Mouse (Mus musculus) midbrain, embryonic 13.5 days (tissue): Measurements from ENCODE around the gene Zfp978. TPM values are rescaled to one million over a fixed set of nuclear protein-coding genes. Genes with fewer than 3 reads are reported as not detected.
"Not testable (repeated sequence)": the region's sequence is repeated elsewhere in the genome, so short reads cannot be mapped to it uniquely, and the experiment has no call there.

Experiments
- ATAC-seq: fragments of 200-750 bp; cut with Nextera tagmentation; 2 replicates; pipeline ENCODE4 v1.8.0; 2017; ENCODE audit warnings: mild to moderate bottlenecking, moderate TSS enrichment, moderate library complexity
- H3K27ac ChIP-seq: fragments of 300-500 bp; sonication (generic); 2 replicates; pipeline ENCODE4 v1.5.1; 2015; ENCODE audit warnings: inconsistent platforms, mild to moderate bottlenecking, moderate library complexity
- H3K27me3 ChIP-seq: fragments of 300-500 bp; sonication (generic); 2 replicates; pipeline ENCODE4 v1.6.1; 2015; ENCODE audit warnings: mild to moderate bottlenecking, inconsistent platforms
- H3K36me3 ChIP-seq: fragments of 300-500 bp; sonication (generic); 2 replicates; pipeline ENCODE4 v1.6.1; 2015; ENCODE audit warnings: mild to moderate bottlenecking, inconsistent platforms
- H3K4me1 ChIP-seq: fragments of 300-500 bp; sonication (generic); replicated peaks from 2 replicates; pipeline ENCODE4 v1.6.1; 2015; ENCODE audit warnings: inconsistent platforms
- H3K4me2 ChIP-seq: fragments of 300-500 bp; sonication (generic); replicated peaks from 2 replicates; pipeline ENCODE4 v1.6.1; 2015; ENCODE audit warnings: moderate library complexity, mild to moderate bottlenecking, inconsistent platforms
- H3K4me3 ChIP-seq: fragments of 300-500 bp; sonication (generic); replicated peaks from 2 replicates; pipeline ENCODE4 v1.5.1; 2015; ENCODE audit warnings: mild to moderate bottlenecking, inconsistent platforms
- H3K9ac ChIP-seq: fragments of 300-500 bp; sonication (generic); replicated peaks from 2 replicates; pipeline ENCODE4 v1.6.1; 2015; ENCODE audit warnings: mild to moderate bottlenecking, inconsistent platforms
- H3K9me3 ChIP-seq: fragments of 300-500 bp; sonication (generic); 2 replicates; pipeline ENCODE4 v1.6.1; 2016; ENCODE audit warnings: mild to moderate bottlenecking, inconsistent platforms
- WGBS: fragments of 180-500 bp; shearing (Covaris S2); methylation state at CpG from one replicate; pipeline ENCODE4 v1.1.7; 2015; 5-methylcytosine and 5-hydroxymethylcytosine counted together
- polyA plus RNA-seq: library from polyadenylated mRNA; unstranded; fragments of >200 nt; fragmentation: Nextera tagmentation; extraction: Ambion mirVana; gene quantifications from 2 replicates; pipeline ENCODE4 v1.2.1, GENCODE M21; 2015

Gene Zfp978
- polyA plus RNA-seq, 1 experiment from 2014 or later = 0.13 TPM

DNA sequence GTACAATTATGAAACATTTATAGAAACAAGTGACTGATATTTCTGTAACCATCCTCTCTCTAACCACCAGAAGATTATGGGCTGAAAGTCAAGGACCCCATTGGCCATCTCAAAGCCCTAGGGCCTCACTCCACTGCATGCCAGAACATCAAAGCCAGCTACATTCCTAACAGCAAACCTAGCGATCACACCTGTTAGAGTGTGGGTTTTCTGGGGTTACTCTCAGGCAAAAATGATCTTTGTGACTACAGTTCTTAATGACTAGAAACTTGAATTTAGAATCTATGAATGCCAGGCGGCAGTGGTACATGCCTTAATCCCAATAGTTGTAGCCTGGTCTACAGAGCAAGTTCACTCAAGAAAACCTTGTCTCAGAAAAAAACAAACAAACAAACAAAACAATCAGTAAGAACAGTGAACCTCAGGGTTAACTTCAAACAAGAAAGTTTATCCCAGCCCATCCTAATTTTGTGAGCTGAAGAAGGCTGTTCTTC is 16.0 kb upstream of the Zfp978 start:
- not testable (repeated sequence) for H3K9ac ChIP-seq, H3K27me3 ChIP-seq, H3K36me3 ChIP-seq, H3K4me3 ChIP-seq, H3K4me1 ChIP-seq, H3K4me2 ChIP-seq, H3K27ac ChIP-seq, ATAC-seq
- 88% methylated on average over 2 of the region's 2 CpGs for WGBS
- peaks cover 67% of the 10 kb centered on the region for H3K9me3 ChIP-seq

DNA sequence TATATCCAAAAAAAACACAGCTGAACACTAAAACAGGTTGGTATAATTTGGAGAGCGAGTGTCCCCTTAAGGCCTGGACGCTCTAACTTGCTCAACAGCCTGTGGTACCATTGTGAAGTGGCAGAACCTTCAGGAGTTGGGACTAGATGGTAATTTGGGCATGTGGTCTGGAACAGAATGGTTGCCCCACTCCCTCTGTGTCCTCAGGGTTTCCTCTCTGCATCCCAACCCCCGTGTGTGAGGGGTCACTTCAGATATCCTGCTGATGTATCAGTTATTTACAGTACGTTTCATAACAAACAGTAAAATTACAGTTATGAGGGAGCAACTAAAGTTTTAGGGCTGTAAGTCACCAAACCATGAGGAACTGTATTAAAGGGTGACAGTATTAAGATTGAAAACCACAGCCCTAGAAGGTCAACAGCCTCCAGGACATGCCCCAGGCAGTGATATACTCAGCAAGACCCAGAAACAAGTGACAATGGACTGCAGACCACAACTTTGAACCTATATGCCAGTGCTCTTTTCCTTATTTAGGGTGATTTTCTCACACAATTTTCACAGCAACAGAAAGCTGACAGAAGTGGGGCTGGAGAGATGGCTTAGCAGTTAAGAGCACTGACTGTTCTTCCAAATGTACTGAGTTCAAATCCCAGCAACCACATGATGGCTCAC is 14.6 kb upstream of the Zfp978 start:
- 64% methylated on average over 4 of the region's 4 CpGs for WGBS
- H3K27me3 ChIP-seq = not testable (repeated sequence)

DNA sequence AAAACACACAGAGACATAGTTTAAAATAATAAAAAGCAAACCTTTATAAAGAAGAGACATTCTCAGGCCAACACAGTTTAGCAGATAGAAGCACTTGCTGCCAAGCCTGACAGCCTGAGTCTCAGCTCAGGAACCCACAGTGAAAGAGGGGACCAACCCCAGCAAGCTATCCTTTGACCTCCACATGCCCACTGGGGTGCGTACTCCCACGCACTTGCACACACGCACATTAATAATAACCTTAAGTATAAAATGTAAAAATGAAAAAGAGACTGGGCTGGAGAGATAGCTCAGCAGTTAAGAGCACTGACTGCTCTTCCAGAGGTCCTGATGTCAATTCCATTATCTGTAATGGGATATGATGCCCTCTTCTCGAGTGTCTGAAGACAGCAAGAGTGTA is 13.8 kb upstream of the Zfp978 start:
- H3K36me3 ChIP-seq, H3K4me2 ChIP-seq, H3K9ac ChIP-seq, ATAC-seq, H3K4me1 ChIP-seq, H3K27ac ChIP-seq, H3K27me3 ChIP-seq, H3K4me3 ChIP-seq: not testable (repeated sequence)
- H3K9me3 ChIP-seq = peaks cover 75% of the 10 kb centered on the region
- 71% methylated on average over 4 of the region's 4 CpGs for WGBS

More for the DNA sequence above, 14.6 kb upstream of the Zfp978 start:
- H3K4me3 ChIP-seq, ATAC-seq, H3K4me2 ChIP-seq, H3K9ac ChIP-seq, H3K27ac ChIP-seq, H3K4me1 ChIP-seq, H3K36me3 ChIP-seq: not testable (repeated sequence)
- H3K9me3 ChIP-seq = peaks cover 73% of the 10 kb centered on the region

DNA sequence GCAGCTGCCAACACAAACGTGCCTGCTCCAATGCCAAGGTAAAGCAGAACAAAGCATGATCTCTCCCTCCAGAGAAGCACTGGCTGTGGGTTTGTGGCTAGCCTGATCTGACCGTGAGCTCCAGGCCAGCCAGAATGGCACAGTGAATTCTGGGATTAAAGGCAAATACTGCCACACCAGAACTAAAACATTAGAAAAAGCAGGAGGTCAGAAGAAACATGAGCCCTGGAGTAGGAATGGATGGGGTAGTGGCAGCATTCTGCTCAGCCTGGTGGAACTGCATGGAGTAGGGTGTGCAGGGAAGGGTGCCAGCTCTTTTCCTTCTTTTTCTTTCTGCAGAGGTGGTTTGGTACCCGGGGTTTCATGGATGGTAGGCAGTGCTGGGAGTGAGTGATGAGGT is 13.2 kb upstream of the Zfp978 start:
- peaks cover 70% of the 10 kb centered on the region for H3K9me3 ChIP-seq
- not testable (repeated sequence) for H3K36me3 ChIP-seq, H3K27ac ChIP-seq, ATAC-seq, H3K4me2 ChIP-seq, H3K9ac ChIP-seq, H3K4me3 ChIP-seq, H3K4me1 ChIP-seq, H3K27me3 ChIP-seq
- 89% methylated on average over 2 of the region's 3 CpGs for WGBS

DNA sequence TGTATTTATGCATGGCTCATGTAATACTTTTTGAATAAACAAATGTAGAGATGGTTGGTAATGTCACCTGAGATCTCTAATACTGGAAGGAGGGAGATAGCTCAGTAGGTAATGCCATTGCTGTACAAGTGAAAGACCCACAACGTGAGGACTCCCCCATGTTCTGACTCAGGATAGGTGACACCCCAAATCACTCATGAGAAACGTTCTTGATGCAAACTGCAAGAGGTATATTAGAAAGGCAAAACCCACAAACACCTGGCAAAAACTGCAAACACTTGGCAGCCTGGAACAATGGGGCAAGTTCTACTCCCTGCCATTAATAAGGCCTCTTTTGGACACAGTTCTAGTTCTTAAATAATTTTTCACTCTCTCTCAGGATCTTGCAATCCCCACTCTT is 12.7 kb upstream of the Zfp978 start:
- H3K4me2 ChIP-seq, H3K4me1 ChIP-seq, H3K27ac ChIP-seq, H3K27me3 ChIP-seq, ATAC-seq, H3K4me3 ChIP-seq, H3K36me3 ChIP-seq, H3K9ac ChIP-seq: not testable (repeated sequence)
- whole genome bisulfite sequencing = 76% methylated on average over 2 of the region's 2 CpGs
- H3K9me3 ChIP-seq = peaks cover 65% of the 10 kb centered on the region

DNA sequence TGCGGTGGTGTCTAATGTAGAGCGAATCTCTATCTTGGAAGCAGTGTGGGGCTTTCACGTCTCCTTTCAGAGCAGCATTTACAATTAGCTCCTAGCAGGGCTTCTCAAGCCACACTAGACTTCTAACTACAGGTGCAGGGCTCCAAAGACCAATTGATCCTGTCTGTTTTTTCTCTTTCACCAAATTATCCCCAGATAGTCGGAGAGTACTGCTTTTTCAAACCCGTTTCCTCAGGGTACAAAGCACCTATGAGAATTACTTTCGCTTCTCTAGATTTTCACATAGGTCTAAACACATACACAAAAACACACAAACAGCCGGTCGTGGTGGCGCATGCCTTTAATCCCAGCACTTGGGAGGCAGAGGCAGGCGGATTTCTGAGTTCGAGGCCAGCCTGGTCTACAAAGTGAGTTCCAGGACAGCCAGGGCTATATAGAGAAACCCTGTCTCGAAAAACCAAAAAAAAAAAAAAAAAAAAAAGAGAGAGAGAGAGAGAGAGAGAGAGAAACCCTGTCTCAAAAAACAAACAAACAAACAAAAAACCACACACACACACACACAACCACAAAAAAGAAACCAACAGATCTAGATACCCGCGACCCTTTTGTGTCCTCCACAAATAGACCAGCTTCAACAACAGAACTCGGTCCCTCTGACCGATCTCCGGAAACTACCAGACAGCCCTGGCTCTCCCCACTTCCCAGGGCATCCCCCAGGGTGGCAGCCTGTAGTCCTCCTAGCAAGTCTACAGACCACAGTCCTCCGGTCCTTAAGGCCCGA is 12.0 kb upstream of the Zfp978 start:
- peaks cover 58% of the 10 kb centered on the region for H3K9me3 ChIP-seq
- whole genome bisulfite sequencing = 90% methylated on average over 18 of the region's 19 CpGs
- not testable (repeated sequence) for H3K4me3 ChIP-seq

DNA sequence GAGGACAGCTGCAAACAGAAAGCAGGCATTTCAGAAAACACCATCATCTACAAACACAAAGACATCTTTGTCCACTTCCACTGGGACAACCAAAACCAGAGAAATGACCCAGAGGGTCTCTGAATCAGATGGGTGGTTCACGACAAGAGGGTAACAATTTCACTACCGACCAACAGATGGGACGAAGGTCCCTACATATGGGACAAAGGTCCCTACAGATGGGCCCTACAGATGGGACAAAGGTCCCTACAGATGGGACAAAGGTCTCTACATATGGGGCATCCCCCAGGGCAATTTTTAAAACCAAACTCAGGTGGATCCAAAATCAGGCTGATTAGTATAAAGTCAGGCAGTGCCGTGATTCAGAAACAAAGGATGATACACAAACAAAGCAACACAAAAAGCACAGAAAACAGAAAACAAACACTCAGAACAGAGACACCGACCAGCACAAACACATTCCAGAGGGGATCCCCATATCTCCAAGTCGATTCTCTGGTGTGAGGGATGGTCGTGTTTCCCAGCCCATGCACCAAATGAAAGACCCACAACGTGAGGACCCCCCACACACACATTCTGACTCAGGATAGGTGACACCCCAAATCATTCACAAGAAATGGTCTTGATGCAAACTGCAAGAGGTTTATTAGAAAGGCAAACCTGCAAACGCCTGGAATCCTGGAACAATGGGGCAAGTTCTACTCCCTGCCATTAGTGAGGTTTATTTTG is 11.3 kb upstream of the Zfp978 start:
- H3K4me1 ChIP-seq, H3K27ac ChIP-seq: not testable (repeated sequence)
- H3K9me3 ChIP-seq = peaks cover 55% of the 10 kb centered on the region

More for the DNA sequence above, 12.0 kb upstream of the Zfp978 start:
- not testable (repeated sequence) for ATAC-seq, H3K27me3 ChIP-seq, H3K4me1 ChIP-seq, H3K4me2 ChIP-seq, H3K9ac ChIP-seq, H3K27ac ChIP-seq, H3K36me3 ChIP-seq

DNA sequence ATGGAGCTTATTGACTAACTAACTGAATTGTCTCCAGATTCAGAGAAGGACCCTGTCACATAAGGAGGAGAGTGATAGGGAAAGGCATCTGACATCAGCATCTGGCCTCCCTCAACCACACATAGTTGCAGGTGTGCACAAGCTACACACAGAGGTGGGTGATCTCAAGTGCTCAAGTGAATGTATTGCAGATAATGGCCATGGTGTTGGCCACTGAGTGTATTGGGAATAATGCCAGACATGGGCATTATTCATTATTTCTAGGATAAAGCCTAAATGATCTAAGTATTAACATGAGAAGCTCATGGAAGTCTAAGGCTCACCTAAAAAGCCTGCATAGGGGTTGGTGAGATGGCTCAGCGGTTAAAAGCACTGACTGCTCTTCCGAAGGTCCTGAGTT is 10.6 kb upstream of the Zfp978 start:
- H3K27me3 ChIP-seq, H3K9ac ChIP-seq, H3K4me1 ChIP-seq, H3K36me3 ChIP-seq, H3K27ac ChIP-seq, ATAC-seq, H3K4me3 ChIP-seq, H3K4me2 ChIP-seq: not testable (repeated sequence)
- peaks cover 50% of the 10 kb centered on the region for H3K9me3 ChIP-seq
- WGBS = 88% methylated on average over 2 of the region's 2 CpGs

More for the DNA sequence above, 11.3 kb upstream of the Zfp978 start:
- not testable (repeated sequence) for H3K9ac ChIP-seq, H3K4me3 ChIP-seq, H3K36me3 ChIP-seq, H3K27me3 ChIP-seq, ATAC-seq, H3K4me2 ChIP-seq
- WGBS = 87% methylated on average over 9 of the region's 9 CpGs

DNA sequence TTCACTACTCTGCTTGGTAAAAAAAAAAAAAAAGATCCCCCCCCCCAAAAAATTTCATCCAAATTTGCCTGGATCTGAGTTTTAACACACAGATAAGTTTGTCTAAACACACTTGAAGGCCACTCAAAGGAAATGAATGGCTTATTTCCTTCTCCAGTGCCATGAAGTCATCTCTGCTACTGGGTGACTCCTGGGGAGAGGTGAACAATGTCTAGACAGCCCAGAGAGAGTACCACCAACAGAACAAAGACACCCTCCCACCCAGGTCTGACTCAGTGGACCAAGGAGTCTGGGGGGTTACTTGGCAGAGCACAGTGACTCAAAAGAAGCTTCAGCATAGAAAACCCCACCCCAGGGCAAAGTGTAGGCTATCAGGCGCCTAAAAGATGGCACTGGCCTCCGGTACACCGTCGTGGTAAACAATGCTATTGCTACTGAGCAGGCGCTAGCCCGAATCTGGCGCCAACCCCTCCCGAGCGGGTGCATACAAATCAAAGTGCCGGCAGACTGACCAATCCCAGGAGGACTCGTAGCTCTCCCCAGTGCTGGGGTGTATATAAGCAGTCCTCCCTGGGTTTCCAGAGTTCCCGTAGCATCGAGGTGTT is 9.6 kb upstream of the Zfp978 start:
- not testable (repeated sequence) for H3K4me3 ChIP-seq, H3K4me2 ChIP-seq, H3K27me3 ChIP-seq, H3K4me1 ChIP-seq, ATAC-seq, H3K36me3 ChIP-seq, H3K9ac ChIP-seq, H3K27ac ChIP-seq
- WGBS = 84% methylated on average over 10 of the region's 13 CpGs
- H3K9me3 ChIP-seq = peaks cover 45% of the 10 kb centered on the region

DNA sequence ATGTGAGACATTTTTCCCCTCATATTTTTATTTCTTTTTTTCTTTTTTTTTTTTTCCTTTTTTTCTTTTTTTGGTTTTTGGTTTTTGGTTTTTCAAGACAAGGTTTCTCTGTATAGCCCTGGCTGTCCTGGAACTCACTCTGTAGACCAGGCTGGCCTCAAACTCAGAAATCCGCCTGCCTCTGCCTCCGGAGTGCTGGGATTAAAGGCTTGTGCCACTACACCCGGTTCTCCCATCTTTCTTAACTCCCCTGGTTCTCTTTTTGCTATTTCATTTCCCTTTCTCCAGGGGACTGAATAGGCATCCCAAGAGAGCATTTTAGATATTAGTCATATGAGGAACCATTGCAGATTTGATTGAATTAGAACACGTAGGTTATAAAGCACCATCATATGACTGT is 7.5 kb upstream of the Zfp978 start:
- not testable (repeated sequence) for H3K4me2 ChIP-seq, H3K9ac ChIP-seq, H3K4me3 ChIP-seq, ATAC-seq, H3K27me3 ChIP-seq, H3K27ac ChIP-seq, H3K36me3 ChIP-seq, H3K4me1 ChIP-seq
- WGBS = 81% methylated on average over 4 of the region's 4 CpGs
- peaks cover 29% of the 10 kb centered on the region for H3K9me3 ChIP-seq

DNA sequence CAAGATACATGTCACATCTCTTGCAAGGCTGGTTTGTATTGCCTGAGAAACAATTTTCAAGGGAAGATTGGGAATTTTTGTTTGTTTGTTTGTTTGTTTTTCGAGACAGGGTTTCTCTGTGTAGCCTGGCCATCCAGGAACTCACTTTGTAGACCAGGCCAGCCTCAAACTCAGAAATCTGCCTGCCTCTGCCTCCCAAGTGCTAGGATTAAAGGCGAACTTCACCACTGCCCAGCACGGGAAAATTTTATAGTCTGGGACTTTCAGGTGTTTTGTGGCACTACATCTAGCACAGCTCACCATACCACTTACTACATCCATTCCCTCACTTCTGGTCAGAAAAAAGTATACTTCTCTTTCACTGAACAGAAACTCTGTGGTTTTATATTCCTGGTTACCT is 5.1 kb upstream of the Zfp978 start:
- not testable (repeated sequence) for H3K27me3 ChIP-seq, ATAC-seq, H3K27ac ChIP-seq, H3K9me3 ChIP-seq, H3K4me1 ChIP-seq, H3K4me2 ChIP-seq, H3K4me3 ChIP-seq, H3K36me3 ChIP-seq, H3K9ac ChIP-seq
- WGBS = no CpG with 5 or more reads among the region's 3 CpGs

DNA sequence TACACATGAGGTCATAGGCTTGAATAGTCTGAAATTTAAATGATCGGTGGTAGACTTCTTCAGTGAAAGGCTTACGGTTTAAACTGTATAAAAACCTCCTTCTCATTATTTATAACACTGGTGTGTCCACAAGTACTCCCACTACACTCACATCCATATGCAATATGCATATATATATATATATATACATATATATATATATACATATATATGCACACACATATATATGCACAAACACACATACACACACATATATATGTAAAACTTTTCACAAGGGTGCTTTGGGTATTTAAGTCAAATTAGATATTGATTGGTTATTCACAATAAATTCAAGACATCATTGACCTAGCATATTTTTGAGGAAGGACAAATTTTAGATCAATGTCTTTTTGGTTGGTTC is 3.9 kb upstream of the Zfp978 start:
- not testable (repeated sequence) for H3K27ac ChIP-seq, H3K4me3 ChIP-seq, H3K27me3 ChIP-seq, H3K4me2 ChIP-seq, ATAC-seq, H3K9me3 ChIP-seq, H3K9ac ChIP-seq, H3K4me1 ChIP-seq, H3K36me3 ChIP-seq
- whole genome bisulfite sequencing = no CpG with 5 or more reads among the region's 2 CpGs
